Mouse (Mus musculus): ENCODE measurements around the gene Col9a2. TPM values are rescaled to one million over a fixed set of nuclear protein-coding genes. Genes with fewer than 3 reads are reported as not detected.
A peak's percentile ranks its signal among the peaks of the same experiment; 100 is the strongest.

The Col9a2 gene
- total RNA-seq, 4 experiments from 2014 or later: 0.13 to 0.44 TPM; not detected in 2

GRCm38 (mm10) chr4:121077915-121078646, 38.9 kb downstream of the Col9a2 start:
- no peak for DNase-seq (ENCODE audit: low spot score in 2 of 2)

DNA sequence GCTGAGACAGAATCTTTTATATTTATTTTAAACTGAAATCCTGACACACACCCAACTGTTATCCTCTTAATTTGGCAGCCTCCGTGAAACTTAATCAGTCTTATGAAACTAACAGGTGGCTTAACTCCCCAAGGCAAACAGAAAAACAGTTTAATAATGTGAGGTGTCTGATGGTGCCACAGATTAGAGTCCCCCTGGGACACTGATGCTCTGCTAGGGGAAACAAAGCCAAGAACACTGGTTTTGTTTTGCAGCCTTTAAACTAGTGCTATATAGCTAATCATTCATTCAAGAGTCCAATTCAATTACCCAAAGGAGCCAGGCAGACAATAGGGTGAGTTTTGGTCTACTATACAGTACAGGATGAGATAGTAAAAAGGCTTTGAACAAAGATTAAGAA, 41.2 kb downstream of the Col9a2 start:
- DNase-seq (ENCODE audit: low spot score in 2 of 2): no peak

- DNase-seq (ENCODE audit: low spot score in 2 of 2): no peak
These were observed 45.3 kb downstream of the Col9a2 start for GRCm38 (mm10) chr4:121084506-121084905.

DNA sequence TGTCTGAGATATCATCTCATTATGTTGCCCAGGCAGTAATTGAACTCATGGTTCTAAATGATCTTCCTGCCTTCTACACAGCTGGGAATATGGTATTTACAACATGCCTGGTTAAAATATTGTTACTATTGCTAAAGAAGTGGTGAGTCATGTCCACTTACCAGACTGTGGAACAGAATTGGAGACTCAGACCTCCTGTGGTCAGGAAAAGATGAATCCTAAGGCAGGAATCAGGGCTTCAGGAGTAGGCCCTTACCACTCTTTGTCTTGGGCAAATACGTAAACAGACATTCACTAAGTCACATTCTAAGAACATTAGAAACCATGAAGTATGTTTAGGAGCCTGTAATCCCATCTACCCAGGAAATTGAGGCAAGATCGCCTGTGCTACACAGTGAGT, 49.5 kb downstream of the Col9a2 start:
- DNase-seq (ENCODE audit: low spot score in 2 of 2): no peak

- DNase-seq (ENCODE audit: low spot score in 2 of 2): no peak
These were observed 51.0 kb downstream of the Col9a2 start for GRCm38 (mm10) chr4:121090211-121090610.

DNA sequence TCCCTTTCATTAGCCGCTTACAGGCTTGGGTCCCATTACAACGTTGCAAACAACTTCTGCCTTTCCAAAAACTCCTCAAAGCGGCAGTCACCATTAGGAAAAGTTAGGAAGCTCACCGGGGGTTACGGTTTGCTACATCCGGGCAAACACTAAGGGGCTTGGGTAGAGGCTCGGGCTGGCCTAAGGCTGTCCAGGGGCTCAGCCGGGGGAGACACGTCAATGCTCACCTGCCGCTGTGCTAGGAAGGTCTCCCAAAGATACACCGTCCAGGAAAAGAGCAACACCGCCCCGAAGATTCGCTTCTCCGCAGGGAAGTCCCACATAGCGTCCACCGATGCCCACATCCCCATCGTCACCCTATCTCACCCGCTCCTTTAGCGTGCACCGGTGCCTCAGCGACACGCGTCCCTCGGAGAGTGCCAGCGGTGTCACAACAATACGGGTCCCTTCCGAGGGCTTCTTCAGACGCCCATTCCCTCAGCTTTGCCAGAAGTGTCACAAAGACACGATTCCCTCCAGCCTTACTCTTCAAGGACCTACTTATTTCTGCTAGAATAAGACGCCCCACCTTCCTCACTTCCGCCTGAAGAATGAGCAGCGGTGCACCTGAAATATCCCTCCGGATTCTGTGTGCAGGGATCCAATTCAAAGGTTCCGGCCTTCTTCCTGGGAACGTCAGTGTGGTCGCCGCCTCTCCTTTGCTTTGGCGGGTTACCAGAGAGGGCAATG, 58.6 kb downstream of the Col9a2 start, which contains the start of gene Zmpste24:
Gene Zmpste24 (minus strand): TSS at position 592 of the 729 bp plus-strand sequence.
- peak; percentile 61 to 66 for DNase-seq (ENCODE audit: low spot score in 2 of 2)

GRCm38 (mm10) chr4:121103304-121103703, 64.1 kb downstream of the Col9a2 start:
- DNase-seq (ENCODE audit: low spot score in 2 of 2): no peak

Other genes with a start within 250 kb of the Col9a2 start
- gene Nfyc, start 207.8 kb upstream of the Col9a2 start, total RNA-seq (2022): 10 to 100 TPM; 38.3 to 42.7 (median 38.3) TPM
- gene Rims3, start 184.6 kb upstream of the Col9a2 start, total RNA-seq (2022): under 1 TPM in 2 of 4 experiments, not detected in 2; 0.02 to 0.11 TPM
- gene Exo5, start 114.4 kb upstream of the Col9a2 start, total RNA-seq (2022): 1 to 10 TPM in 3 of 4 experiments, under 1 TPM in 1; 0.87 to 2.8 (median 1.5) TPM
- under 1 TPM in 3 of 4 experiments, not detected in 1; 0.24 to 0.43 (median 0.24) TPM for gene Zfp69, start 87.7 kb upstream of the Col9a2 start, total RNA-seq (2022)
- gene Smap2, start 22.1 kb upstream of the Col9a2 start, total RNA-seq (2022): 10 to 100 TPM; 11.5 to 15.2 (median 14.0) TPM
- 10 to 100 TPM; 18.3 to 22.8 (median 18.8) TPM for gene Zmpste24, start 58.9 kb downstream of the Col9a2 start, total RNA-seq (2022)
- not detected for gene Tmco2, start 69.8 kb downstream of the Col9a2 start, total RNA-seq (2022)
- gene Rlf, start 175.7 kb downstream of the Col9a2 start, total RNA-seq (2022): 1 to 10 TPM; 7.6 to 9.3 (median 8.5) TPM